Mouse (Mus musculus) small intestine, adult 2 months (tissue): ENCODE measurements at regions not wholly inside any gene's neighbourhood (a gene's known extent, or its start where the extent isn't known, plus 50 kb on each side); places are given as distances from the start of the nearest gene placed in this dataset.

ENCODE experiments used
- H3K27ac ChIP-seq: fragments of 200-500 bp; 2 replicates; pipeline ENCODE4 v1.5.1; 2012; ENCODE audit warnings: low read depth, low read length, control low read depth, inconsistent platforms; ENCODE audit not compliant: insufficient read depth
- H3K27me3 ChIP-seq: fragments of 200-500 bp; 2 replicates; pipeline ENCODE4 v1.6.1; 2012; ENCODE audit warnings: mild to moderate bottlenecking, moderate library complexity, low read length, inconsistent platforms; ENCODE audit not compliant: control insufficient read depth, insufficient read depth
- H3K36me3 ChIP-seq: fragments of 200-500 bp; 2 replicates; pipeline ENCODE4 v1.6.1; 2012; ENCODE audit warnings: mild to moderate bottlenecking, low read length, control low read depth, inconsistent platforms; ENCODE audit not compliant: control insufficient read depth, insufficient read depth
- H3K4me1 ChIP-seq: fragments of 200-500 bp; 2 replicates; pipeline ENCODE4 v1.6.1; 2012; ENCODE audit warnings: low read length, inconsistent platforms, mixed read lengths; ENCODE audit not compliant: control insufficient read depth, insufficient read depth, insufficient read length
- H3K4me3 ChIP-seq: fragments of 200-500 bp; 2 replicates; pipeline ENCODE4 v1.5.1; 2012; ENCODE audit warnings: low read depth, mild to moderate bottlenecking, control low read depth, inconsistent platforms, low read length, moderate library complexity
- CTCF ChIP-seq: fragments of 200-500 bp; IDR thresholded peaks from 2 replicates; pipeline ENCODE4 v1.5.1; 2012; ENCODE audit warnings: low read depth, mild to moderate bottlenecking, control low read depth, inconsistent platforms, low read length, moderate library complexity, mixed read lengths; ENCODE audit not compliant: insufficient replicate concordance, insufficient read length; ENCODE audit errors: extremely low read depth
- POLR2A ChIP-seq: fragments of 200-500 bp; IDR thresholded peaks from 2 replicates; pipeline ENCODE4 v1.6.1; 2012; ENCODE audit warnings: low read depth, mild to moderate bottlenecking, control low read depth, inconsistent platforms, low read length, moderate library complexity
- WGBS: fragments of 180-500 bp; shearing (Covaris S2); methylation state at CpG from one replicate; pipeline ENCODE4 v1.1.7; 2018; 5-methylcytosine and 5-hydroxymethylcytosine counted together

GRCm38 (mm10) chr2:167774166-167774805, 84.7 kb upstream of the Tmem189 start:
- Histone ChIP-seq H3K27ac (peak overlapping the region; percentile 67), H3K4me1 (peaks cover 43% of the 10 kb centered on the region)

GRCm38 (mm10) chr2:167772834-167773233, 83.2 kb upstream of the Tmem189 start:
- Histone ChIP-seq H3K27ac (no peak overlapping the region), H3K36me3 (no peaks in the 10 kb centered on the region), H3K4me3 (no peak overlapping the region), H3K27me3 (no peaks in the 10 kb centered on the region), H3K4me1 (peaks cover 36% of the 10 kb centered on the region)
- TF ChIP-seq POLR2A: no peak
- no peak for TF ChIP-seq CTCF
- WGBS: 86% methylated on average over 5 of the region's 5 CpGs

More at GRCm38 (mm10) chr2:167774166-167774805, 84.7 kb upstream of the Tmem189 start:
- Histone ChIP-seq H3K36me3 (no peaks in the 10 kb centered on the region), H3K4me3 (no peak overlapping the region), H3K27me3 (no peaks in the 10 kb centered on the region)
- TF ChIP-seq CTCF (no peak), POLR2A (no peak)
- WGBS: 97% methylated on average over 2 of the region's 2 CpGs

- Histone ChIP-seq H3K36me3 (no peaks in the 10 kb centered on the region), H3K27me3 (no peaks in the 10 kb centered on the region), H3K27ac (no peak overlapping the region), H3K4me3 (no peak overlapping the region), H3K4me1 (peaks cover 30% of the 10 kb centered on the region)
- no peak for TF ChIP-seq POLR2A
- no peak for TF ChIP-seq CTCF
- whole genome bisulfite sequencing: 17% methylated on average over 13 of the region's 13 CpGs
Observed at GRCm38 (mm10) chr2:167767962-167768361, 78.3 kb upstream of the Tmem189 start.

GRCm38 (mm10) chr2:167767371-167767770, 77.7 kb upstream of the Tmem189 start:
- Histone ChIP-seq H3K4me1 (peaks cover 30% of the 10 kb centered on the region), H3K27ac (no peak overlapping the region), H3K4me3 (no peak overlapping the region), H3K36me3 (no peaks in the 10 kb centered on the region), H3K27me3 (no peaks in the 10 kb centered on the region)
- 57% methylated on average over 8 of the region's 8 CpGs for WGBS
- TF ChIP-seq POLR2A (no peak), CTCF (no peak)

- Histone ChIP-seq H3K4me3 (no peak overlapping the region), H3K27ac (peak overlapping the region; percentile 56)
- 92% methylated on average over 6 of the region's 6 CpGs for WGBS
Observed at GRCm38 (mm10) chr2:167765811-167766210, 76.2 kb upstream of the Tmem189 start.

GRCm38 (mm10) chr2:167765072-167765800, 75.6 kb upstream of the Tmem189 start:
- WGBS: 31% methylated on average over 22 of the region's 22 CpGs

More at GRCm38 (mm10) chr2:167765811-167766210, 76.2 kb upstream of the Tmem189 start:
- Histone ChIP-seq H3K36me3 (no peaks in the 10 kb centered on the region), H3K27me3 (no peaks in the 10 kb centered on the region), H3K4me1 (peaks cover 22% of the 10 kb centered on the region)
- TF ChIP-seq POLR2A (no peak), CTCF (no peak)

GRCm38 (mm10) chr2:167763891-167764410, 74.3 kb upstream of the Tmem189 start:
- peaks cover 32% of the 10 kb centered on the region for H3K4me1 ChIP-seq
- H3K36me3 ChIP-seq: no peaks in the 10 kb centered on the region
- TF ChIP-seq POLR2A (no peak), CTCF (no peak)
- H3K27me3 ChIP-seq: no peaks in the 10 kb centered on the region
- H3K4me3 ChIP-seq: no peak overlapping the region
- no peak overlapping the region for H3K27ac ChIP-seq
- WGBS: 94% methylated on average over 7 of the region's 7 CpGs

More at GRCm38 (mm10) chr2:167765072-167765800, 75.6 kb upstream of the Tmem189 start:
- Histone ChIP-seq H3K4me3 (no peak overlapping the region), H3K36me3 (no peaks in the 10 kb centered on the region), H3K27ac (peak overlapping the region; percentile 56), H3K27me3 (no peaks in the 10 kb centered on the region), H3K4me1 (peaks cover 26% of the 10 kb centered on the region)
- TF ChIP-seq POLR2A: no peak
- TF ChIP-seq CTCF: no peak
